Mouse (Mus musculus) heart, postnatal 0 days (tissue): Measurements from ENCODE around the gene Ndufc2.

Experiments used
- CTCF ChIP-seq: IDR thresholded peaks from 2 replicates; pipeline ENCODE4 v1.5.1; 2016; ENCODE audit warnings: antibody characterized with exemption, control low read depth, low read depth
- EP300 ChIP-seq: IDR thresholded peaks from 2 replicates; pipeline ENCODE4 v1.6.1; 2016; ENCODE audit warnings: antibody characterized with exemption, low read depth

GRCm38 (mm10) chr7:97386806-97387370 lies 12.9 kb upstream of the Ndufc2 start:
- TF ChIP-seq CTCF (no peak), EP300 (no peak)
